Mouse (Mus musculus): ENCODE measurements at regions not wholly inside any gene's neighbourhood (a gene's known extent, or its start where the extent isn't known, plus 50 kb on each side); places are given as distances from the start of the nearest gene placed in this dataset.

GRCm38 (mm10) chr1:126980311-126980710 is 149.7 kb upstream of the Nckap5 start:
- TF ChIP-seq CTCF (IDR thresholded peaks at IDR 0.05; ENCODE audit: extremely low read depth, insufficient read length, insufficient replicate concordance, low read depth, low read length) (no peak), POLR2A (IDR thresholded peaks at IDR 0.05; ENCODE audit: low read depth, low read length) (no peak)

Data from small intestine, adult 2 months (tissue).